Mouse (Mus musculus) ES-Bruce4 (cell line): ENCODE measurements around the gene Krtap16-1.

Source experiments
- CTCF ChIP-seq: IDR thresholded peaks from one replicate; pipeline ENCODE4 v1.8.1; 2011; ENCODE audit warnings: low read depth, low read length
- EP300 ChIP-seq: IDR thresholded peaks from 2 replicates; pipeline ENCODE4 v1.6.1; 2011; ENCODE audit warnings: low read depth, low read length; ENCODE audit not compliant: insufficient read depth
- POLR2A ChIP-seq: IDR thresholded peaks from one replicate; pipeline ENCODE4 v1.8.1; 2011; ENCODE audit warnings: low read length; ENCODE audit not compliant: insufficient read depth

DNA sequence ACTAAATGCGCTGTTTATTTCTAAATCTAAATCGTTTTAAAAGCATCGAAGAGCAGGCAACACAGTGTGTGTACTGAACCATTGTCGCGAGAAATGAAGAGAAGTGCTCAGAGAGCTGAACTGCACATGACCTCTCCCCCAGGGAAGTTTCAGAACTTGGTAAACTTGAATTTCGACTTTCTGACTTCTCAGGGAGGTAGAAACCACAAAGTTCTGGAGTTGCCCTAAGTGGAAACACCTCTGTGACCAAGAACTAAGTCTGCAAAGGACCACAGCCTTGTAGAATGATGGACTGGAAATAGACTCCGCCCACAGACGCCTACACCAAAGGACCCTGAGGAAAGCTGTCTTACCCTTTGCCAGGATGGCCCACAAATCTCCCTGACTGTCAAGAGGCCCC is 19.5 kb upstream of the Krtap16-1 start:
- TF ChIP-seq POLR2A (no peak), CTCF (no peak), EP300 (no peak)
